Mouse (Mus musculus): ENCODE results near the gene Nudt13. TPM values are rescaled to one million over a fixed set of nuclear protein-coding genes. Genes with fewer than 3 reads are reported as not detected.

The Nudt13 gene
- polyA plus RNA-seq, 1 experiment from 2014 or later = 18.8 TPM

DNA sequence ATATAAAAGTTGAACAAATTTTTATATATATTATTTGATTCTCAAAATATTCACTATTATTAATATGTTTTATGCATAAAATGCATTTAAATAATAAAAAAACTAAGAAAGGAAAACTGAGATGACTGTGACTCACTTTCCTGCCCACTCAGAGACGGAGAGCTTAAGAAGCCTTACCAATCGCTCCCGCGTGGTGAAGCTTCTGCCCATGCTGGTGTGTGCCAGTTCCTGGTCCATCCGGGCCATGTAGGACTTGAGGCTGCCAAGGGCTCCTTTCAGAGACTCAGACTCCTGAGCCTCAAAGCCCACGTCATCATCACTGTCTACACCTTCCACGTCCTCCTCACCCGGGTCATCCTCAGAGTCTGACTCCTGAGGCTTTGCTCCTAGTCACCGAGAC, 29.7 kb downstream of the Nudt13 start:
- 96% methylated on average over 9 of the region's 9 CpGs for WGBS
- no peak overlapping the region for H3K27ac ChIP-seq (ENCODE audit: low read length)
- no peaks in the 10 kb centered on the region for H3K9me3 ChIP-seq (ENCODE audit: control insufficient read depth, low read length)

DNA sequence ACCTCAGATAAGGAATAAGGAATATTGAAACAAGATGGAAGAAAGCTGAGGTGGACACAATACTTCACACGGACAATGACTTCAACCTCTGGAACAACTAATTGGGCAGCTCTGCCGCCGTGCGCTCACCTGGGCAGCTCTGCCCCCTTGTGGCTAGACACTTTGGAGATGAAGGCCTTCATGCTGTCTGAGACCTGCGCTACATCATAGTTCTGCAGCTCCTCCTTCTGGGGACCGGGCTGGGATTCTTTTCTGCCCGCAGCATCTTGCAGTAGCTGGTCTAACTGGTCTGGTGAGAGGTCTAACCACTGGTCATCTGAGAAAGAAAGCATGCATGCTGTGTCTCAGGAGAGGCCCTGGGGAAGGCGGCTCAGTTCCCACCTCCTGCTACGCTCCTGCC, 34.0 kb downstream of the Nudt13 start:
- Histone ChIP-seq H3K4me1 (replicated peaks; ENCODE audit: control insufficient read depth, insufficient read depth, low read length) (no peaks in the 10 kb centered on the region), H3K9me3 (ENCODE audit: control insufficient read depth, low read length) (no peaks in the 10 kb centered on the region), H3K27ac (ENCODE audit: low read length) (no peak overlapping the region), H3K36me3 (ENCODE audit: control insufficient read depth, insufficient read depth) (peaks cover 37% of the 10 kb centered on the region), H3K27me3 (replicated peaks; ENCODE audit: control insufficient read depth, insufficient read depth, low read length) (no peaks in the 10 kb centered on the region), H3K4me2 (ENCODE audit: low read length) (no peak overlapping the region), H3K4me3 (replicated peaks; ENCODE audit: low read length) (no peak overlapping the region), H3K9ac (replicated peaks; ENCODE audit: low read depth, low read length) (no peak overlapping the region)
- no peak for ATAC-seq
- 69% methylated on average over 9 of the region's 9 CpGs for WGBS

More for the DNA sequence above, 29.7 kb downstream of the Nudt13 start:
- Histone ChIP-seq H3K9ac (replicated peaks; ENCODE audit: low read depth, low read length) (no peak overlapping the region), H3K27me3 (replicated peaks; ENCODE audit: control insufficient read depth, insufficient read depth, low read length) (no peaks in the 10 kb centered on the region), H3K36me3 (ENCODE audit: control insufficient read depth, insufficient read depth) (peaks cover 36% of the 10 kb centered on the region), H3K4me3 (replicated peaks; ENCODE audit: low read length) (no peak overlapping the region), H3K4me1 (replicated peaks; ENCODE audit: control insufficient read depth, insufficient read depth, low read length) (no peaks in the 10 kb centered on the region), H3K4me2 (ENCODE audit: low read length) (no peak overlapping the region)
- no peak for ATAC-seq

DNA sequence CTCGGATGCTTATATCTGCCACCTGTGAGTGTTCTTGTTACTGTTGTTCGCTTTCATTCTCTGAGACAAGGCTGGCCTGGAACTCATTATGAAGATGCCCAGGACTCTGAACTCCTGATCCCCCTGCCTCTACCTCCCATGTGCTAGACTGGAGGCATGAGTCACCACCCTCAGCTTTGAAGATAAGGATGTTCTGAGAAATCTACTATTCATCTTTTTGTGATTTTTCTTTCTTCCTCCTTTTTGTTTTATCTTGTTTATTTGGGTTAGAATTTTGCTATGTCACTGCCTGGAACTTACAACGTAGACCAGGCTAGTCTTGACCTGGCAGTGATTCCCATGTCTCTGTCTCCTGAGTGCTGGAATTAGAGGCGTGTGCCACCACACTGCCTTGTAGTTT, 36.8 kb downstream of the Nudt13 start:
- Histone ChIP-seq H3K9ac (replicated peaks; ENCODE audit: low read depth, low read length) (no peak overlapping the region), H3K27ac (ENCODE audit: low read length) (no peak overlapping the region), H3K4me1 (replicated peaks; ENCODE audit: control insufficient read depth, insufficient read depth, low read length) (no peaks in the 10 kb centered on the region), H3K27me3 (replicated peaks; ENCODE audit: control insufficient read depth, insufficient read depth, low read length) (no peaks in the 10 kb centered on the region), H3K36me3 (ENCODE audit: control insufficient read depth, insufficient read depth) (peaks cover 40% of the 10 kb centered on the region), H3K4me3 (replicated peaks; ENCODE audit: low read length) (no peak overlapping the region), H3K4me2 (ENCODE audit: low read length) (no peak overlapping the region), H3K9me3 (ENCODE audit: control insufficient read depth, low read length) (no peaks in the 10 kb centered on the region)
- 89% methylated on average over 4 of the region's 4 CpGs for WGBS
- ATAC-seq = no peak

DNA sequence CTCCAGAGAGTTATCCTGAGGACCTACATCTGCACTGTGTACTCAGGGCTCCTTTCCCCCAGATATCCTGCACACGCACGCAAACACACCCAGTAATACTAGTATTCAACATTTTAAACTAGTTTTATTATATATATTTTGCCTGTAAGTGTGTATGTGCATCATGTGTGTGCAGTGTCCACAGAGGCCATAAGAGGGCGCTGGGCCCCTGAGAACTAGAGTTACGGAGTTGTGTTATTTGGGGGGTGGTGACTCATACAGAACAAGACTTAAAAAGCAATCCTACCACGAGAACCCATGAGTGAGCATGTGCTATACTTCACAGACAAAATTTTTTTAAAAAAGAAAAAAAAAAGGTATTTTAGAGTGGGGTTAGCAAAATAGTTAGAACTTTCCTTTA, 44.9 kb downstream of the Nudt13 start:
- Histone ChIP-seq H3K4me2 (ENCODE audit: low read length) (no peak overlapping the region), H3K27ac (ENCODE audit: low read length) (no peak overlapping the region), H3K4me3 (replicated peaks; ENCODE audit: low read length) (no peak overlapping the region), H3K9ac (replicated peaks; ENCODE audit: low read depth, low read length) (no peak overlapping the region), H3K9me3 (ENCODE audit: control insufficient read depth, low read length) (no peaks in the 10 kb centered on the region), H3K36me3 (ENCODE audit: control insufficient read depth, insufficient read depth) (peaks cover 22% of the 10 kb centered on the region), H3K4me1 (replicated peaks; ENCODE audit: control insufficient read depth, insufficient read depth, low read length) (no peaks in the 10 kb centered on the region), H3K27me3 (replicated peaks; ENCODE audit: control insufficient read depth, insufficient read depth, low read length) (no peaks in the 10 kb centered on the region)
- no peak for ATAC-seq
- WGBS = 95% methylated on average over 5 of the region's 5 CpGs

DNA sequence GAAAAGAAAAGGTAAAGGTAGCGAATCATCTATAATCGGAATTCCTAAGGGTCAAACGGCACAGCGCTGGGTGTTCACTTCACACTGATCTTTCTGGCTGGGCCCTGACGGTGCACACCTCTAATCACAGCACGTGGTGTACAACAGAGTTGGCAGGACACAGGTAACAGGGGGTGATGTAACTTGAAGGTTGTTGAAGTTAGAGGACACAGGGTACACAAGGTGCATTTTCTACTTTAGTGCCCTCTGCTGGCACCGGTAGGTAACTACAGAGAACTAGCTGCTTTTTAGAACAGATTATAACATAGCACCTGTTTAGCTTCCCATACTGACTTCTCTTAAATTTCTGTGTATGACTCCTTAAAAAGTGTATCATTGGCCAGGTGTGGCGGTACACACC, 45.7 kb downstream of the Nudt13 start:
- H3K4me1 ChIP-seq (replicated peaks; ENCODE audit: control insufficient read depth, insufficient read depth, low read length) = no peaks in the 10 kb centered on the region
- no peak for ATAC-seq
- no peak overlapping the region for H3K27ac ChIP-seq (ENCODE audit: low read length)
- H3K4me2 ChIP-seq (ENCODE audit: low read length) = no peak overlapping the region
- H3K9me3 ChIP-seq (ENCODE audit: control insufficient read depth, low read length) = no peaks in the 10 kb centered on the region
- no peak overlapping the region for H3K4me3 ChIP-seq (replicated peaks; ENCODE audit: low read length)
- peaks cover 21% of the 10 kb centered on the region for H3K36me3 ChIP-seq (ENCODE audit: control insufficient read depth, insufficient read depth)
- no peaks in the 10 kb centered on the region for H3K27me3 ChIP-seq (replicated peaks; ENCODE audit: control insufficient read depth, insufficient read depth, low read length)
- WGBS = 81% methylated on average over 8 of the region's 8 CpGs
- no peak overlapping the region for H3K9ac ChIP-seq (replicated peaks; ENCODE audit: low read depth, low read length)

DNA sequence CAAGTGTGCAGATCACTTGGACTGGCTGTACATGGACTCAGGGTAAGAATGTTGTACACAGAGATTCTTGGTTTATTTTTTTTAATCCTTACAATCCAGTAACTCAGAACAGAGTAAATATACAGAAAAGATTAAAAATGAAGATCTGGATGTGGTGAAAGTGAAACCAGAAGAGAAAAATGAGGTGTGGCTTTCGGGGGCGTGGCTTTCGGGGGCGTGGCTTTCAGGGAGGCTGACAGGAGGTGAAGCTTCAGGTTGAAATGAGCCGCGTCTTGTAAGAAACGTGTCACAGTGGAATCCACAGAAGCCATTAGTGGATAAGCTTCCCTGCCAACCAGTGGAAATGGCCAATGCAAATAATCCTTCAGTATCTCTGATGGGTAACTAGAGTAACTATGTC, 46.4 kb downstream of the Nudt13 start:
- no peak overlapping the region for H3K4me2 ChIP-seq (ENCODE audit: low read length)
- ATAC-seq = no peak
- H3K36me3 ChIP-seq (ENCODE audit: control insufficient read depth, insufficient read depth) = peaks cover 16% of the 10 kb centered on the region; the same call in 1 of the 2 replicates
- WGBS = 88% methylated on average over 7 of the region's 7 CpGs
- no peak overlapping the region for H3K9ac ChIP-seq (replicated peaks; ENCODE audit: low read depth, low read length)
- no peak overlapping the region for H3K4me3 ChIP-seq (replicated peaks; ENCODE audit: low read length)
- no peaks in the 10 kb centered on the region for H3K27me3 ChIP-seq (replicated peaks; ENCODE audit: control insufficient read depth, insufficient read depth, low read length)
- H3K4me1 ChIP-seq (replicated peaks; ENCODE audit: control insufficient read depth, insufficient read depth, low read length) = no peaks in the 10 kb centered on the region; the same call in 1 of the 2 replicates
- H3K27ac ChIP-seq (ENCODE audit: low read length) = no peak overlapping the region
- H3K9me3 ChIP-seq (ENCODE audit: control insufficient read depth, low read length) = no peaks in the 10 kb centered on the region

DNA sequence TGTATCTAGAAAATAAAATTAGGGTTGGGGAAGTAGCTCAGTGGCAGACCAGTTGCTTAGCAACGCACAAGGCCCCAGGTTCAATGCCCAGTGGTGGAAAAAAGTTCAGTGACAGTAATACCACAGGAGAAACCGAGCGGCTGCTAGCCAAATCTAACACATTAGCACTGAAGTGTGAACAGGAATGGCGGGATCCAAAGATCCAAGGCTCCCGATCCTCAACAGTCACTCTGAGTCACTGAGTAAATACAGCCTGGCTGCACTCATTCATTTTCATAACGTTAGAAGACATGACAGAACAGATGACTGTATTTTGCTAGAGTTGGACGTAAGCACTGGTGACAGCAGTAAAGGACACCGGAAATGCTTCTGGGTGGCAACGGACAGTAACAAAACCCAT, 51.4 kb downstream of the Nudt13 start:
- 83% methylated on average over 9 of the region's 9 CpGs for WGBS
- Histone ChIP-seq H3K27me3 (replicated peaks; ENCODE audit: control insufficient read depth, insufficient read depth, low read length) (no peaks in the 10 kb centered on the region), H3K9me3 (ENCODE audit: control insufficient read depth, low read length) (no peaks in the 10 kb centered on the region)

DNA sequence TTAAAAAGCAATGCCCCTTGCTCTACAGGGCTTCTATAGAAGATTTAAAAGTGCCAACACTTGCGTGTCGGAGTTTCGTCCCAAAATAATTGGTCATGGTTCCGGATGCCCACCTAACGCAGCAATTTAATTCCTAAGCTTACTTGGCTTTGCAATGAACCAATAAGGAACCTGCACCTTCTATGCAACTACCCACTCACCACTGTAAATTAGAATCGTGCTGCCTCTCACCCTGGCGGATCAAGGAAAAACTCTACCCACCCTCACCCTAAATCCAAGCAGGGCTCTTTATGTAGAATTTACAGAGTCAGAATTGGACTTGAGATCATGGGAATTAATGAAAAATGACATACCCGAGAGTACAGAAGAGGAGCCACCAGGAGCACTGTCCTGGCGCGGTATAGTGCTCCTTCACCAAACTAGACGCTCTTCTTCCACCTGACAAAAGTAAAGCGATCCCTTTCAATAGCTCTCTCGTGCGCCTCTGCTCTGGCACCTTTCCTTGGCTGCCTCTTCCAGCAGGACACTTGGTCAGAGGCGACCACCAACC, 53.0 kb downstream of the Nudt13 start:
- Histone ChIP-seq H3K9me3 (ENCODE audit: control insufficient read depth, low read length) (no peaks in the 10 kb centered on the region), H3K9ac (replicated peaks; ENCODE audit: low read depth, low read length) (peak overlapping the region; percentile 99), H3K4me2 (ENCODE audit: low read length) (peak overlapping the region; percentile 82), H3K27ac (ENCODE audit: low read length) (peak overlapping the region; percentile 71), H3K36me3 (ENCODE audit: control insufficient read depth, insufficient read depth) (no peaks in the 10 kb centered on the region; the same call in 1 of the 2 replicates), H3K4me3 (replicated peaks; ENCODE audit: low read length) (peak overlapping the region; percentile 95), H3K27me3 (replicated peaks; ENCODE audit: control insufficient read depth, insufficient read depth, low read length) (no peaks in the 10 kb centered on the region), H3K4me1 (replicated peaks; ENCODE audit: control insufficient read depth, insufficient read depth, low read length) (peaks cover 19% of the 10 kb centered on the region)
- ATAC-seq = peak; percentile 73
- WGBS = 5% methylated on average over 15 of the region's 15 CpGs

More for the DNA sequence above, 51.4 kb downstream of the Nudt13 start:
- no peak overlapping the region for H3K27ac ChIP-seq (ENCODE audit: low read length)
- no peak overlapping the region for H3K4me2 ChIP-seq (ENCODE audit: low read length)
- no peak overlapping the region for H3K9ac ChIP-seq (replicated peaks; ENCODE audit: low read depth, low read length)
- no peak for ATAC-seq
- H3K36me3 ChIP-seq (ENCODE audit: control insufficient read depth, insufficient read depth) = no peaks in the 10 kb centered on the region
- peaks cover 19% of the 10 kb centered on the region for H3K4me1 ChIP-seq (replicated peaks; ENCODE audit: control insufficient read depth, insufficient read depth, low read length)
- no peak overlapping the region for H3K4me3 ChIP-seq (replicated peaks; ENCODE audit: low read length)

DNA sequence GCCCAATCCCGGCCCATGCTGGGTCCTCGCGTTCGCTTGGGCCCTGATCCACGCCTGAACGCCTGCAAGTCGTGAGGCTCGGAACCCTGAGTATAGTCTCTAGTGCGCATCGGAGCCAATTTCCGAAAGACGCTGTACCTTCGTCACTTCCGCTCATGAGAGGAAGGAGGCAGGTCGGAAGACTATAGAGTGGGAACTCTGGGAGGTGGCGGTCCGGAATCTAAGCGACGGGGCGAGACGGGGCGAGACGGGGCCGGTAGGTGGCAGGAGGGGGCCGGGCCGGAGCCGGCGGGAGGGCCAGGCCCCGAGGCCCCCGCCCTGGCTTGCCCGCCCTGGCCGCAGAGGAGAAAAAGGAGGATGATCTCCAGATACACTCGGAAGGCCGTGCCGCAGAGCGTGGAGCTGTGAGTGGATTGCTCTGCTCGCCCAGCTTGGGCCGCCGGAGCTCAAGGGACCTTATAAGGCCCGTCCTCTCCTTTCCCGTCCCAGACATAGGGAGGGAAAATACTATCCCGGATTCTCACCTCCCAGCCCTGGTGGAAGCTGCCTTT, 53.6 kb downstream of the Nudt13 start, which contains the start of the genes Ecd and Fam149b:
Gene Ecd, minus strand, starts transcription at position 131 of the 551 bp plus-strand sequence.
Gene Fam149b, plus strand, starts transcription at position 172 of the 551 bp plus-strand sequence.
- Histone ChIP-seq H3K4me3 (replicated peaks; ENCODE audit: low read length) (peak within 1 kb of the TSS; percentile 95), H3K9ac (replicated peaks; ENCODE audit: low read depth, low read length) (peak within 1 kb of the TSS; percentile 99), H3K36me3 (ENCODE audit: control insufficient read depth, insufficient read depth) (no peaks in the 10 kb centered on the region; the same call in none of the 2 replicates), H3K9me3 (ENCODE audit: control insufficient read depth, low read length) (no peaks in the 10 kb centered on the region), H3K4me1 (replicated peaks; ENCODE audit: control insufficient read depth, insufficient read depth, low read length) (peaks cover 19% of the 10 kb centered on the region), H3K27ac (ENCODE audit: low read length) (peak within 1 kb of the TSS; percentile 89), H3K4me2 (ENCODE audit: low read length) (peak within 1 kb of the TSS; percentile 92), H3K27me3 (replicated peaks; ENCODE audit: control insufficient read depth, insufficient read depth, low read length) (no peaks in the 10 kb centered on the region)
- ATAC-seq = peak; percentile 100
- WGBS = under 1% methylated on average over 42 of the region's 42 CpGs
